Mouse (Mus musculus): ENCODE data around the gene Ndufb8. TPM values are rescaled to one million over a fixed set of nuclear protein-coding genes. Genes with fewer than 3 reads are reported as not detected.

Gene Ndufb8
- total RNA-seq (2017) = 71.2 and 115 TPM in 2 replicates

DNA sequence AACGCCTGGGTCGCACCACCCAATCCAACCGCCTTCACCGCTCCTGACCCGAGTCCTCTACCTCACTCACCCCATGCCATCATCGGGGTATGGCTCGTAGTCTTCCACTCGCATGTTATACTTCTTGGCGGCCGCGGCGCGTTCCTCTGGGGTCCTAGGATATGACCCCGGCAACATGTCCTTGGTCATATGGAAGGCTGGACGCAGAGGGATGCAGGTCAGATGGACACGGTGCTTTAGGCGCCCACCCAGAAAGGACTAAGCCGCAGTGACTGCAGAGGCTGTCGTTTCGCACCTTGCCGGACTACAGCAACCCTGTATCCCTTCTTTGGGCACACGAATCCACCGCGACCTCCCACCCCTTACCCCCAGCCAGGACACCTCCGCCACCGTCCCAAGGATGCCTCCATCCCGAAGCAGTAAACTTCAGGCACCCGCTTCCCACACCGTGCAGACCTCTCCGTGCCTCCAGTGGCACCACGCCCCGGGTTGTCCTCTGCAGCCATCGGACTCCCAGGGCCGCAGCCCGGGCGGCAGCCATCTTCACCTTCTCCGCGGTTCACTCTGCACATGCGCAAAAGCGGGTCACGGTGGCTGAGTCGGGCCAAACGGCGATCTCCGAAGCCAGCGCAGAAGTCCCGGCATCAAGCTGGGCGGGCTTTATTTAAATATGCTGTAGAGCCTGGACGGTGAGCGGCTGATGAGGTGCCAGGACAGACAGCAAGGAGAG is at the start of gene Ndufb8:
Ndufb8 (minus strand) TSS at position 580 of the 730 bp plus-strand sequence.
- peak; percentile 90 for ATAC-seq (ENCODE audit: extremely low read depth, insufficient number of reproducible peaks, low FRiP score, poor library complexity, severe bottlenecking)

DNA sequence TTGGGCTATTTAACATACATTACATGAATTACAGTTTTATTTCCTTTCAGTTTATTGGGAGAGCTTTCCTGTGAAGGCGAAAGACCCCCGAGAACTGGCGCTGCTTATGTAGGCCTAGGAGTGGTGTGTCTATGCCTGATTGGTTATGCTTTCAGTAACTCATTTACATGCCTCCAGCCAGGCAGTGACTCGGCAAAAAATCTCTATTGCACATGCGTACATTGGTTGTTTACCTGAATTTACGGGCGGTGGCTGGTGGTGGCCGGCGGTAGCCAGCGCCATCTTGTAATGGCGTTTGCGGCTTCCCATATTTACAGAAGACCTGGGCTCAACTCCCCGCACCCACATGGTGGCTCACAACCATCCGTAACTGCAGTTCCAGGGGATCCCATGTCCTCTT is 38.9 kb upstream of the Ndufb8 start:
- no peak for ATAC-seq (ENCODE audit: extremely low read depth, insufficient number of reproducible peaks, low FRiP score, poor library complexity, severe bottlenecking)

DNA sequence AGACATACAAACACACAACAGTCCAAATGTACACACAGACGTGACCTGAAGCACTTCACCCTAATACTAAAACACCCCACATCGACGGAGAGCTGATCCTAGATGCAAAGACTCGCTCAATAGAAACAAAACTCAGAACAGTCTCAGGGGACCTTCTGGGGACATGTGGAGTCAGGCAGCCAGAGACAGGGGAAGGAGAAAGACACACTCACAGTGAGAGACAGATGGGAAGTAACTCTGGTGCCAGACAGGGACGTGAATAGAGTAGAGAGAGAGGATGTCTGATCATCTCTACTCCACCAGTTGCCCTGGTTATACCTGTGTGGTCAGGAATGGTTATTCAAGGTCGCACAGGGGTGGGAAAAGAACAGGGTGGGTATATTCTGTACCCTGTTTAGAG is 36.4 kb upstream of the Ndufb8 start:
- ATAC-seq (ENCODE audit: extremely low read depth, insufficient number of reproducible peaks, low FRiP score, poor library complexity, severe bottlenecking) = no peak

GRCm38 (mm10) chr19:44590992-44591391 is 35.8 kb upstream of the Ndufb8 start:
- ATAC-seq (ENCODE audit: extremely low read depth, insufficient number of reproducible peaks, low FRiP score, poor library complexity, severe bottlenecking) = no peak; the same call in 1 of the 2 replicates

DNA sequence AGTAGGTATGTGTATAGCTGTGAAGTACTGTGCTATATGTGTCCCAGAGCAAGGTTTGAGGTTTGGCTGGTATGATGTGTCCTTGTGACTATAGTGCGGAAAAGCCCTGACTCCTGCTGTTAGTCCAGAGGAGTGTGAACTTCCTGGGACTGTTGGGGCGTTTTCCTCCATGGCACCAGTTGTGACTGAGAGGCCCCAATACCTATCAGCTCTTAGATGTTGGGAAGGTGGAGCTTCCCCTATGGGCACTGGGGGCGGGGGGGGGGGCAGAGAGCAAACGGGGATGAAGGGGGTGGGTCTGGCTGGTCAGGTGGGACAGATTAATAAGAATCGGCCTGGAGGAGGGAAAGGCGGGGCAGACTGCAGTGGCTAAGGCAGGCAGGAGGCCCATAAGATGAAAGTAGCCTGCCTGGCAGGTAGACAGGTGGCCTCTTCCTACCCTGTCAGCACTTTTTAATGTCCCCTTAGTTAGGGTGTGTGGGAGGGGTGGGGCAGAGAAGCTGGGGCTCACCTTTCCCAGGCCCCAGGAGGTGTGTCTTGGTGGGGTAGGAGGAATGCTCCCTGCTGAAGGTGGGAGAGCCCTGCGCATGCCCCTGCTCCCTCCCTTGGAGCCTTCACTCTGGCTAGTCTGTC is 34.5 kb upstream of the Ndufb8 start:
- no peak for ATAC-seq (ENCODE audit: extremely low read depth, insufficient number of reproducible peaks, low FRiP score, poor library complexity, severe bottlenecking)

- ATAC-seq (ENCODE audit: extremely low read depth, insufficient number of reproducible peaks, low FRiP score, poor library complexity, severe bottlenecking) = no peak
Measured at GRCm38 (mm10) chr19:44588036-44588435, 32.8 kb upstream of the Ndufb8 start.

DNA sequence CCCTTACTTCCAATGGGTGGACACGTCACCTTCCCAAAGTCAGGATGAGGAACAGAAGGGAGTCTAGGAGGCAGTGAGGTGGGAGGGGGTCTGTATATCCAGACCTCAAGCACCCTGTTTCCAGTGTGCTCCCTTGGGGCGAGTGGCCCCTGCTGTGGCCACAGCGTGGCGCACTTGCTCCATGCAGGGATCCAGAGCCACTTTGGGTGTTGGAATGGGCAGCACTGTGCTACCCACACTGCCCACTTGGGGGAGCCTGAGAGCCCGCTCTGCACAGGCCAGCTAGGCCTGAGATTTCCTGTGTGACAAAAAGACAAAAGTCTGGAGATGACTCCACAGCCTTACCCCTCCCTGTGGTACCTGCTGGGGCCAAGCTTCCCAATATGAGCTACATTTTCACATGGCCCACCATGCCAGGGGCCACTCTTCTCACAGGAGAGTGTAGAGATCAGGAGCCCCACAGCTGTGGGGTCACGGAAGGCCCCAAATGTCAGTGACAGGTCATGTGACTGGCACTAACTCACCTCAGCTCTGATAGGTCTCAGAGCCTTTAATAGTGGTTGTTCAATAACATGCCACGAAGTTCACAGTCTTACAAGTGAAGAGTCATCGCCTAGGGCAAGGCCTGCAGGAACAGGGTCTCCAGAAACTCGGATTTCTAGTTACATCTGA is 27.5 kb upstream of the Ndufb8 start:
- peak; percentile 83 for ATAC-seq (ENCODE audit: extremely low read depth, insufficient number of reproducible peaks, low FRiP score, poor library complexity, severe bottlenecking)

DNA sequence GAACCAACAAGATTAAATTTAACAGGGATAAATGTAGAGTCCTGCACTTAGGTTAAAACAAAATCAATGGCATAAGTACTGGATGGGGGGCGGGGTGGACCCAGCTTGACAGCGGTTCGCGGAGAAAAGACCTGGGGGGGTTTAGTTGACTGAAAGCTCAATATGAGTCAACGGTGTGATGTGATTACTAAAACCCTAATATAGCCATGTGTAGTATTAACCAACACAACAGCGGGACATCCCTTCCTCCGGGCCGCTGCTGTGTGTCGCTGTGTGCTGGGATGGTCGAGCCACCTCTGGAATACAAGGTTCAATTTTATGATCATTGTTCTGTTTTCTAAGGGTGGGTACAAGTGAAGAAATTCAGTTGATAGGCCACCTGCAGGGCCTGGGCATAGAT is 26.9 kb upstream of the Ndufb8 start:
- ATAC-seq (ENCODE audit: extremely low read depth, insufficient number of reproducible peaks, low FRiP score, poor library complexity, severe bottlenecking) = no peak

DNA sequence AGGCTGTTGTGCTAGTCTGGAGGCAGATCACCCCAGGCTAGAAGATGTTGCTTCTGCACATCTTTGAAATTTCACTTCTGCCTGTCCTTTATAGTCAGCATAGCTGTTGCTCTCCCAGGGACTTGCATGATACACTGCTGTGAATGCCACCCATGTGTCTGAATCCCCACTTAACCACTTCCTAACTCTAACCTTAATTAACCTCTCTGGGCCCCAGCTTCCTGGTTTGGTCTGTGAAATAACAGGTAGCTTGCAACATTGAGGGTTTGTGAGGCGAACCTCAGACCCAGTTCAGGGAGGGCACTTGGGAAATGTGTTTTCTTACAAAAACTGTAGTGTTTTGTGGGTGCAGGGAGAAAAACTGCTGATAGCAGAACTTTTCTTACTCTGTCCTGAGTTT is 22.8 kb upstream of the Ndufb8 start:
- ATAC-seq (ENCODE audit: extremely low read depth, insufficient number of reproducible peaks, low FRiP score, poor library complexity, severe bottlenecking) = no peak

GRCm38 (mm10) chr19:44576275-44576674 is 21.0 kb upstream of the Ndufb8 start:
- no peak for ATAC-seq (ENCODE audit: extremely low read depth, insufficient number of reproducible peaks, low FRiP score, poor library complexity, severe bottlenecking)

DNA sequence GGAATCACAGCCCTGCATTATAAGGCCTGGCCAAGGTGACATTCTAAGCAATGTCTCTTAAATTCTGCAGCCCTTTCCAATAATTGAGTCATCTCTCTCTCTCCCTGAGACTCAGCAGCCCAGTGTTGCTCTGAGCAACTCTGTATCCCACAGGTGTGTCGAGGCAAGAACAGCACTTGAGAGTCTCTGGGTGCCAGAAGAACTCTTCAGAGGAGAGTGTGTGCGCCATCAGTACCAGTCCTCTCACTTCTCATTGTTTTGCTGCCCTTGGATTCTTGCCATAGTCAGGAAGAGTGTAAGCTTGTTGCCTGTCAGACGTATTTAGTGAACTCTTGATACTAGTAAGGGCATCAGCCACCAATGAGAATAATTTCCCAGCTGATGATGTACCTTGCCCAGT is 12.5 kb upstream of the Ndufb8 start:
- ATAC-seq (ENCODE audit: extremely low read depth, insufficient number of reproducible peaks, low FRiP score, poor library complexity, severe bottlenecking) = no peak

GRCm38 (mm10) chr19:44564006-44564405 is 8.8 kb upstream of the Ndufb8 start:
- ATAC-seq (ENCODE audit: extremely low read depth, insufficient number of reproducible peaks, low FRiP score, poor library complexity, severe bottlenecking) = no peak

GRCm38 (mm10) chr19:44562652-44563206 is 7.5 kb upstream of the Ndufb8 start, which contains the start of gene Hif1an:
Hif1an (plus strand) TSS chr19:44562850.
- ATAC-seq (ENCODE audit: extremely low read depth, insufficient number of reproducible peaks, low FRiP score, poor library complexity, severe bottlenecking) = peak; percentile 98

DNA sequence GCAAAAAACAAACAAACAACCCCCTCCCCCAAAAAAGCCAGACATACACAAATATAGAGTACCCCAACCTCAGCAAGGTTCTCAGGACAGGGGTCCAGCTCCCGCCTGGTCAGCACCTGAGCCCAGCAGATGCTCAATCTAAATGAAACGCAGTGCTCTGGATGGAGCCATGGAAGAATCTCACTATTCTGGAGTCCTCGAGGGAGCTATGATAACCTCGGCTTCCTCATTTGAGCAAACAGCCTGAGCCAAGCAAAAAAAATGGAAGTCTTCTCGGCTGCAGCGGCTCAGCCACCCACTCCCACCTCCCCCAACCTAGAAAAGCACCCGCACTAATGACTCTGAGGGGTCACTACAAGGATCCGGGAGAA is 765 bp downstream of the Ndufb8 start:
- no peak for ATAC-seq (ENCODE audit: extremely low read depth, insufficient number of reproducible peaks, low FRiP score, poor library complexity, severe bottlenecking)

- no peak for ATAC-seq (ENCODE audit: extremely low read depth, insufficient number of reproducible peaks, low FRiP score, poor library complexity, severe bottlenecking)
Measured at GRCm38 (mm10) chr19:44553286-44553685, 2.0 kb downstream of the Ndufb8 start.

DNA sequence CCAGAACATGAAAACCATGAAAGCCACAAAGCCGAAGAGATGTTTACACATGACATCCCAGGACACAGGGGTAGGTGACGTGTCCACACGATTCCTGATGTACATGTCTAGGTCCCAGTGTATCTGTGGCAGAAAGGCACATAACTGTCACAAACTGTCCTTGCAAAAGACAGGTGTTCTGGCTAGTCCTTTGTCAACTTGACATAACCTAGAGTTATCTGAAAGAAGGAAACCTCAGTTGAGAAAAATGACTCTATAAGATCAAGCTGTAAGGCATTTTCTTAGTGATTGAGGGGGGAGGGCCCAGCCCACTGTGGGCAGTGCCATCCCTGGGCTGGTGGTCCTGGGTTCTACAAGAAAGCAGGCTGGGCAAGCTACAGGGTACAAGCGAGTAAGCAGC is 2.5 kb downstream of the Ndufb8 start, which contains the start of gene Gm20538:
Gm20538 (minus strand) TSS at position 101 of the 400 bp plus-strand sequence.
- ATAC-seq (ENCODE audit: extremely low read depth, insufficient number of reproducible peaks, low FRiP score, poor library complexity, severe bottlenecking) = no peak

- no peak for ATAC-seq (ENCODE audit: extremely low read depth, insufficient number of reproducible peaks, low FRiP score, poor library complexity, severe bottlenecking)
Measured at GRCm38 (mm10) chr19:44545321-44546041, 9.8 kb downstream of the Ndufb8 start, which contains the start of gene Sec31b. Sec31b (minus strand) TSS chr19:44545864.

- ATAC-seq (ENCODE audit: extremely low read depth, insufficient number of reproducible peaks, low FRiP score, poor library complexity, severe bottlenecking) = peak; percentile 76; the same call in 1 of the 2 replicates
Measured at GRCm38 (mm10) chr19:44544775-44545174, 10.5 kb downstream of the Ndufb8 start.

DNA sequence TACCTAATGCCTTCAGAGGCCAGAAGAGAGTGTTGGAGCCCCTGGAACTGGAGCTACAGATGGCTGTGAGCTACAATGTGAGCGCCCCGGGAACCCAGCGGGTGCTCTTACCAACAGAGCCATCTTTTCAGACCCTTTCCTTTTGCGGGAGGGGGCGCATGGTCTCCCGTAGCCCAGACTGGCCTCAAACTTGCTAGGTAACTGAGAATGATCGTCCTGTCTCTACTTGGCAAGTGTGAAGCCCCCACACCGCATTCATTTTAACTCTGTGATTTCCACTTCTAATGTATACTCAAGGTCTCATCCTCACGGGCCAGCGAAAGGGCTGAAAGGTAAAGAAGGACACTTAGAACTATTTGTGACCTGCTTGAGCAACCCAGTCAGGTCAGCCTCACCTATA is 10.9 kb downstream of the Ndufb8 start:
- ATAC-seq (ENCODE audit: extremely low read depth, insufficient number of reproducible peaks, low FRiP score, poor library complexity, severe bottlenecking) = no peak
